Mouse (Mus musculus): ENCODE measurements at regions not wholly inside any gene's neighbourhood (a gene's known extent, or its start where the extent isn't known, plus 50 kb on each side); places are given as distances from the start of the nearest gene placed in this dataset.
A peak's percentile ranks its signal among the peaks of the same experiment; 100 is the strongest.

- DNase-seq: no peak
These were observed 816.0 kb upstream of the Ctnnd2 start for GRCm38 (mm10) chr15:29356395-29356794.

- no peak for DNase-seq
These were observed 772.5 kb upstream of the Ctnnd2 start for GRCm38 (mm10) chr15:29399881-29400280.

- DNase-seq: no peak
These were observed 739.2 kb upstream of the Ctnnd2 start for GRCm38 (mm10) chr15:29433033-29433739.

GRCm38 (mm10) chr15:29437699-29438326 is 734.6 kb upstream of the Ctnnd2 start:
- no peak for DNase-seq

DNA sequence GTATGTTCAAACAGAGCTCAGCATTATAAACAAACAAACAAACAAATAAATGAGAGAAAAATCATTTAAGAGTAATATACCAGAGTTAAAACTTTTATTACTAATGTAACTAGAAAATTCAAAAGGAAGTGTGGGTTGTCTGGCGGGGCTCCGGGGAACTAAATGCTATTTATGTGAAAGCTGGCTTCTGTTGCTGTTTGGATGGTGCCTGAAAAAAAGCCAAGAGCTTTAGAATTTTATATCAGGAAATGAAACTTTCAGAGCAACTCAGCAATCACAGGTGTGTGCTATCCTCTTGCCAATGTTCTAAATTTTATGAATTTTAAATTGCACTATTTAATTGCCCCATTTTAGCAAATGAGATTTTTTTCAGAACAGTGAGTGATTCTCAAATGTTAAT is 724.5 kb upstream of the Ctnnd2 start:
- no peak for DNase-seq

GRCm38 (mm10) chr15:29485136-29485535 is 687.3 kb upstream of the Ctnnd2 start:
- DNase-seq: no peak

DNA sequence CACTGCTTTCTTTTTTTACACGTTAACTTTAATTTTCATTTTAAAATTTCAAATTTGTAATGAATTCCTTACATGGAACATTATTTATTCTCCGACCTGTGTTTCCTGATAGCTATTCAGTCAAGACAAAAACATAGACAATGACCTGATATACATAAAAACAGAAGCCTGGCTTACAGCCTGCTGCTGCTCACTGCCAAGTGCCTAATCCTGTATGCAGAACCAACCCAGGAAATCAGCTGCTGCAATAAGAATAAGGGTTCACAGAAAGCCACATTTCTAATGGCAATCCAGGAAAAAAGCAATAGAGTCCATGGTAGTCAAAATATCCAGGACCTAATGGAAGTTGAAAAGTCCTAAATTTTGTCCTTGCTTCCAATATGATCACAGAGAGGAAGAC is 642.4 kb upstream of the Ctnnd2 start:
- peak; percentile 13 to 34 for DNase-seq

GRCm38 (mm10) chr15:29568411-29568810 is 604.0 kb upstream of the Ctnnd2 start:
- DNase-seq: no peak

Measured in cerebellum, postnatal 10 days (tissue).